Mouse (Mus musculus) embryo, embryonic 10.5 days (tissue): ENCODE measurements around the gene Sbno2.
A peak's percentile ranks its signal among the peaks of the same experiment; 100 is the strongest.

Experiments
- DNase-seq: peaks from one replicate; pipeline ENCODE4 v3.0.0-alpha.2; 2015; ENCODE audit warnings: low spot score

Gene Sbno2

GRCm38 (mm10) chr10:80123932-80124562 is 18.7 kb upstream of the Sbno2 start:
- DNase-seq: no peak

GRCm38 (mm10) chr10:80121639-80122038 is 16.3 kb upstream of the Sbno2 start:
- no peak for DNase-seq

- no peak for DNase-seq
Observed at GRCm38 (mm10) chr10:80120146-80120545, 14.8 kb upstream of the Sbno2 start.

GRCm38 (mm10) chr10:80118552-80118951 is 13.2 kb upstream of the Sbno2 start:
- DNase-seq: no peak

GRCm38 (mm10) chr10:80117736-80118135 is 12.4 kb upstream of the Sbno2 start:
- no peak for DNase-seq

- peak; percentile 35 for DNase-seq
Observed at GRCm38 (mm10) chr10:80116927-80117691, 11.7 kb upstream of the Sbno2 start.

GRCm38 (mm10) chr10:80116563-80116926 is 11.2 kb upstream of the Sbno2 start:
- peak; percentile 47 for DNase-seq

GRCm38 (mm10) chr10:80115944-80116335 is 10.6 kb upstream of the Sbno2 start:
- peak; percentile 12 for DNase-seq

GRCm38 (mm10) chr10:80115290-80115943 is 10.0 kb upstream of the Sbno2 start, which contains the start of gene Stk11:
Gene Stk11 (plus strand): TSS chr10:80115803.
- DNase-seq: peak; percentile 100

- DNase-seq: peak; percentile 98
Observed at GRCm38 (mm10) chr10:80114341-80115284, 9.2 kb upstream of the Sbno2 start.

- DNase-seq: no peak
Observed at GRCm38 (mm10) chr10:80107678-80108077, 2.3 kb upstream of the Sbno2 start.

GRCm38 (mm10) chr10:80105926-80106325 is 555 bp upstream of the Sbno2 start:
- DNase-seq: no peak

GRCm38 (mm10) chr10:80104181-80104580 is 1.2 kb downstream of the Sbno2 start:
- DNase-seq: no peak

GRCm38 (mm10) chr10:80103032-80103431 is 2.3 kb downstream of the Sbno2 start:
- DNase-seq: no peak

- DNase-seq: peak; percentile 92
Observed at GRCm38 (mm10) chr10:80102216-80102915, 3.0 kb downstream of the Sbno2 start.

- DNase-seq: no peak
Observed at GRCm38 (mm10) chr10:80100982-80101381, 4.4 kb downstream of the Sbno2 start.

- DNase-seq: no peak
Observed at GRCm38 (mm10) chr10:80098630-80099029, 6.7 kb downstream of the Sbno2 start.

- no peak for DNase-seq
Observed at GRCm38 (mm10) chr10:80097275-80097674, 8.1 kb downstream of the Sbno2 start.

- DNase-seq: no peak
Observed at GRCm38 (mm10) chr10:80095547-80095946, 9.8 kb downstream of the Sbno2 start.

GRCm38 (mm10) chr10:80094684-80095083 is 10.7 kb downstream of the Sbno2 start:
- DNase-seq: no peak

GRCm38 (mm10) chr10:80094085-80094484 is 11.3 kb downstream of the Sbno2 start:
- DNase-seq: no peak
